Mouse (Mus musculus) megakaryocyte, embryonic 14.5 days (primary cell): Measurements from ENCODE around the gene Cpne5.

ENCODE experiments used
- FLI1 ChIP-seq: IDR thresholded peaks from 2 replicates; pipeline ENCODE4 v1.6.1; 2012; ENCODE audit warnings: low read length, inconsistent platforms, mixed read lengths
- GATA1 ChIP-seq: IDR thresholded peaks from 3 replicates; pipeline ENCODE4 v1.6.1; 2012; ENCODE audit warnings: mixed read lengths, low read length, inconsistent platforms, borderline replicate concordance

- no peak for TF ChIP-seq GATA1
- no peak for TF ChIP-seq FLI1
Observed at GRCm38 (mm10) chr17:29126561-29126960, 111.4 kb downstream of the Cpne5 start.
